Mouse (Mus musculus): ENCODE results near the gene Tmem95. TPM values are rescaled to one million over a fixed set of nuclear protein-coding genes. Genes with fewer than 3 reads are reported as not detected.
"Not testable (repeated sequence)": the region's sequence is repeated elsewhere in the genome, so short reads cannot be mapped to it uniquely, and the experiment has no call there.

Tmem95 gene
- not detected for total RNA-seq (2022)

DNA sequence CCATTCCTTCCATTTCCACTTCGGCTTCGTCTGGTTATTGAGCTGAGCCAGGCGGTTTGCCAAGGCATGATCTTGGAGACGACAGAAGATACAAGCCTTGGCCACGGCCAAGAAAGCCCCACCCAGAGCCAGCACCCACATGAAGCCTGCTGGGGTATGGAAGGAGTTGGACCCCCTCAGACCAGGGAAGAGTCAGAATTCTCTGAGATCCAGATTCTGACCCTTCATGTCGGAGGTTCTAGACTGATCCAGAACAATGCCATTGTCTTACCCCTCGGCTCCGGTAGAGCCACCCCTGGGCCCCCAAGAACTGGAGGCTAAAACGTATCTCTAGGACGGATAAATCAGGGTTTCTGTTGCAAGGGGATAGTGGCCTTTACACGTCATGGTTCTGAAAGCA is at the start of gene Tmem95:
Gene Tmem95, minus strand, starts transcription at position 141 of the 400 bp plus-strand sequence.
- no peak for DNase-seq (ENCODE audit: low spot score)

GRCm38 (mm10) chr11:69927501-69927900 is 49.7 kb upstream of the Tmem95 start:
- no peak for DNase-seq (ENCODE audit: low spot score)

- DNase-seq (ENCODE audit: low spot score), result no peak
Measured at GRCm38 (mm10) chr11:69922796-69923195, 45.0 kb upstream of the Tmem95 start.

DNA sequence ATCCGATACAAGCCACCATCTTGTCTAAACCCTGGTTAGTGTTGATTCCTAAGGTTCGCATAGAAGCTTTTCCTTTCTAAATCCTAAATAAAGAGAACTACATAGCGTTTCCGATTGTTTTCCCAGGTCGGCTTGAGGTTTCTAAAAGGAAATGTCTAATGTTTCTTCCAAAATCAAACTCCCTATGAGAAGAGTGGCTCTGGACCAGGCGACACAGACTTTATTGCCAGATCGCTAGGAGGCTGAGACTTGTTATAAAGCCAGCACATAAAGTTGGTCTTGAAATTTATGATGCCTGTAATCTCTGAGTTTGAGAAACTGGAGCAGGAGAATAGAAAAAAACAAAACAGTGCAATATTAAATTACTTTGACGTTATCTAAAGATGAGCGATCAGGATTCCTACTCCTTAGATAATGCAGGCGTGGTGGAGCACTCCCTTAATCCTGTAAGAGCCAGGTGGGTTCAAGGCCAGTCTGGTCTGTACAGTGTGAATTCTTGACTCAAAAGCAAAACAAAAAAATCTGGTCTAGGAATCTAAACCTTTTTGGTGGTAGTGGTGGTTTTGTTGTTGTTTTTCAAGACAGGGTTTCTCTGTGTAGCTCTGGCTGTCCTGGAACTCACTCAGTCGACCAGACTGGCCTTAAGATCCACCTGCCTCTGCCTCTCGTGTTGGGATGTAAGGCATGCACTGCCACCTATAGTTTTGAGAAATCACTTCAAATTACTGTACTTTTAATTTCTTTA is 44.4 kb upstream of the Tmem95 start:
- DNase-seq (ENCODE audit: low spot score), result no peak

- peak; percentile 100 for DNase-seq (ENCODE audit: low spot score)
Measured at GRCm38 (mm10) chr11:69921114-69922011, 43.5 kb upstream of the Tmem95 start, which contains the start of gene Eif5a. Eif5a (minus strand) TSS chr11:69921958.

GRCm38 (mm10) chr11:69920266-69921031 is 42.6 kb upstream of the Tmem95 start:
- DNase-seq (ENCODE audit: low spot score), result no peak

DNA sequence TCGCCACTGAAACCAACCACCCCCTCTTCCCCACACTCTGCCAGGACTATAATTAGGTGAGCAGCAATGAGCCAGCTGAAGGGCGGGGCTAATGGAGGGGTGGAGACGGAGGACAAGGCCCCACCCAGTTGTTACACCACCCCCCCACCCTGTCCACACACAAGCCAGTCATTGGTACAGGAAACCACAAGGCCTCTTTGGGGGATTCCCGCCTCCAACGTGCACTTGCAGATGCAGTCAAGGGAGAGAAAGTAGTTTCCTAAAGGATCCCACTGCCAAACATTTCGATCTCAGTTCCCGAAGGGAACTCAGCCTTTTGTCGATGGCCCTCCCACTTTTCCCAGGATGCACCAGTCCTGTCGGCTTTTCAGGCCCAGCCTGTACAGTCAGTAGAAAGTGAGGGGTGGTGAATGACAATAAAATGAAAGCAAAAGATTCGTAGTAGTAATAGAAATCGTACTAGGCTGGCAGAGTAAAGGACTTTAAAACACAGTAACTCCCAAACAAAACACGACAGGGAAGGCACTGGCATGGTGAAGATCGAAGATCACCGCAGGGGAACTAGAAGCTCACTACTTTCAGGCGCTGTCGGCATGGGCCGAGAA is 41.9 kb upstream of the Tmem95 start:
- DNase-seq (ENCODE audit: low spot score), result peak; percentile 85

- DNase-seq (ENCODE audit: low spot score), result no peak
Measured at GRCm38 (mm10) chr11:69919053-69919452, 41.2 kb upstream of the Tmem95 start.

GRCm38 (mm10) chr11:69918118-69918517 is 40.3 kb upstream of the Tmem95 start:
- DNase-seq (ENCODE audit: low spot score), result no peak

DNA sequence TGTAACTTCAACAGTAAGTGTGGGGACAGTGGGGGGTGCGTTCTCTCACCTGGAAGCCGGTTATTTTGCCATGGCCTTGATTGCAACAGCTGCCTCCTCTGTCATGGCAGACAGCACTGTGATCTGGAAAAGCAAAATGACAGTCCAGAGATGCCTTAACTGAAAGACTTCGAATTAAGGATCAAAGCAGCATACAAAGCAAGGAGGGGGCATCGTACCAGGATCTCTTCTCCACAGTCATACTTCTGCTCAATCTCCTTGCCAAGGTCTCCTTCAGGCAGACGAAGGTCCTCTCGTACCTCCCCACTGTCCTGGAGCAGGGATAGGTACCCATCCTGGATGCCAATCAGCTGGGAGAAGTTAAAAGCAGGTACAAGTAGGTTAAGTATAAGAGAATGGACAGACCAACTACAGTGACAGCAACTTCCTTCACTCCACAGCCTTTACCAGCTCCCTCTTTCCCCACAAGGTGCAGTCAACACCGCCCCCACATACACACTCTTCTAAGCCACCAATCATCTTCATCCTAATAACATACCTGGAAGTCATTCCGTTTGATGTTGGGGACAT is 39.6 kb upstream of the Tmem95 start:
- no peak for DNase-seq (ENCODE audit: low spot score)

DNA sequence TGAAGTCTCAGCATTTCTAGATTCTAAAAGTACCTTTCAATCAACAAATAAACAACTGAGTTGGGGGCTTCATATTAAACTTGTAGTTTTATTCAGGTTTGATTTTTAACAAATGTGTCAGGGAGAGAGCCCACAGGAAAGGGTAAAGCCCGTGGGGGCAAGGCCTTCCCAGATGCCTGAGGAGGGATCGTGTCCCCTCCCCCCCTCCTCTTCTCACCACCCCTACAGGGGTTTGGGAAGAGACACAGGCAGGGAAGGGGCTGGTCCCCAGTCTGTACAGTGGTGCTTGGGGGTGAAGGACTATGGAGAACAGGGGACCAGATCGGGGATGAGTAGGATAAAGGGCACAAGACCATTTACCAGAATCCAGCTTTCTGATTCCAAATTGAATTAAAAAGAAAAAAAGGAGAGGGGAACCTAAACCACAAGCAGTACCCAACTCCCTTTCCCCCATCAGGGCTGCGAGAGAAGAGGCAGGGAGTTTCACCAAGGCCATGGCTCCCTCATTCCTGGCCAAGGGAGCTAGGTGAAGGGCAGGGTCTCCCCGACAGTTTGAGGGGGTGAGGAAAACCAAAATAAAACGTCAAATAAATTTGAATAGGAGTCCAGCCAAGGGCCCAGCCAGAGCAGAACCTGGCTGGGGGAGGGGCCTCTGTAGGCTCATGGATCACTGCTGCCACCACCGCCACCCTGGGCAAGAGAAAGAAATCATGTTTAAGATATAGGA is 39.0 kb upstream of the Tmem95 start:
- DNase-seq (ENCODE audit: low spot score), result not testable (repeated sequence)

GRCm38 (mm10) chr11:69915667-69916627 is 38.1 kb upstream of the Tmem95 start:
- no peak for DNase-seq (ENCODE audit: low spot score)

DNA sequence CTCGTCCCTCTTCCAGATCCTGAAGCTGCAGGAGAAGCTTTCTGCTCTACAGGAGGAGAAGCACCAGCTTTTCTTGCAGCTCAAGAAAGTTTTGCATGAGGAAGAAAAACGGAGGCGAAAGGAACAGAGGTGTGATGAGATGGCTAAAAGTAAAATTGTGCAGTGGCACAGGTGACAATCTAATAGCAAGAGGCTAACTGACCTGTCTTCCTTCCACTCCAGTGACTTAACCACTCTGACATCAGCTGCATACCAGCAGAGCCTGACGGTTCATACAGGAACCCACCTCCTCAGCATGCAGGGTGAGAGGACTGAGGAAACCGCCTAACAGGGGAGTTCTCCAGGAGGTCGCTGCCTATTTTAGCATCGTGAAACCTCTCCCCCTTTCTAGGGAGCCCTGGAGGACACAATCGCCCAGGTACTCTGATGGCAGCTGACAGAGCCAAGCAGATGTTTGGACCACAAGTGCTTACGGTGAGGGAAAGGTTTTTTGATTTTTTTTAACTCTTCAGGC is 37.2 kb upstream of the Tmem95 start:
- DNase-seq (ENCODE audit: low spot score), result no peak

GRCm38 (mm10) chr11:69914372-69914764 is 36.5 kb upstream of the Tmem95 start:
- no peak for DNase-seq (ENCODE audit: low spot score)

DNA sequence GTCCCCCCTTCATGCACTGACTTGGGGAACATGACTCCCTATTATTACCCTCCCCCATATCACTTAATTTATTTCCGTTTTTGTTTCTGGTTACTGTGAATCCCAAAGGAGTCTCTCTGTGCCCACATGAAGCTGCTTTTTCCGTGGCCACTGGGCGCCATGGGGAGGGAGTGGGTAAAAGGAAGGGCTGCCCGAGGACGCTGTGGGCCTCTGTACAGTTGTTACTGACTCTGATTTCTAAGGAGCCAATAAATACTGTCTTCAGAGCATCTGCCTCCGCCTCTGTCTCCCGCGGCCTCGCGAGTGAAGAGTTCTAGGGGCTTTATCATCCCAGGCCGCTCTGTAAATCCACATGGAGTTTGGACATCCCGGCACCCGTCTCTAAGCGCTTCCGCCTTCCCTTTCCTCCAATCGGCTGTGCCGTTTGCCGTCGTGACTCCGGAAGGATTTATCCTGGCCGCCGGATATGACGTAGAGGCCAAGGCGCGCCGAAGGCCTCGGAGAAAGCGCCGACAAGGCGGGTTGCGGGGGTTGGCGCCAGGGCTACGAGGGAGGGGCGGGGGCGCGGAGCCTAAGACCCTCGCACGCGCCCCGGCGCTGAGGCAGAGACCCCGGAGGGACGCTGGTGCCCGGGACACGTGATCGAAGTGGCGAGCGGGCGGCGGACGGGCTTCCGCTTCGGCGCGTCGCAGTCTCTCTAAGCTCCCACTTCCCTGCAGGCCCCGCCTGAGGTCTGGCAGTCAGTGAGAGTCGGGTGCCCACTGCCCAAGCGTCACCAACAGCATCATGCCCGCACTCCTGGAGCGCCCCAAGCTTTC is 35.9 kb upstream of the Tmem95 start, which contains the start of gene Gps2:
Gene Gps2, plus strand, starts transcription at position 335 of the 818 bp plus-strand sequence.
- peak; percentile 94 for DNase-seq (ENCODE audit: low spot score)

GRCm38 (mm10) chr11:69912716-69913530 is 35.1 kb upstream of the Tmem95 start:
- no peak for DNase-seq (ENCODE audit: low spot score)

GRCm38 (mm10) chr11:69911701-69912100 is 33.9 kb upstream of the Tmem95 start:
- DNase-seq (ENCODE audit: low spot score), result no peak

All from heart, adult 8-10 months (tissue).